Mouse (Mus musculus) spleen, postnatal 36 days (tissue): ENCODE data around the gene Olfr538.
"Not testable (repeated sequence)": the region's sequence is repeated elsewhere in the genome, so short reads cannot be mapped to it uniquely, and the experiment has no call there.

Experiments
- DNase-seq, 2 experiments: peaks; one replicate each; pipeline ENCODE4 v3.0.0; 2022; ENCODE audit warnings: low spot score in 2 of 2, mixed read lengths in 1 of 2

The Olfr538 gene

GRCm38 (mm10) chr7:140567586-140567985, at the start of gene Olfr538:
Gene Olfr538, plus strand, starts transcription at chr7:140567886.
- no peak for DNase-seq

- DNase-seq: no peak
These were observed 27.9 kb upstream of the Olfr538 start for GRCm38 (mm10) chr7:140539746-140540145.

GRCm38 (mm10) chr7:140600969-140601368, 33.3 kb downstream of the Olfr538 start, which contains the start of gene Olfr46:
Gene Olfr46, plus strand, starts transcription at chr7:140601269.
- not testable (repeated sequence) for DNase-seq
